Mouse (Mus musculus) inflammation-experienced regulatory T-cells (primary cell): ENCODE data around the gene Cyp8b1. TPM values are rescaled to one million over a fixed set of nuclear protein-coding genes. Genes with fewer than 3 reads are reported as not detected.

ENCODE experiments used
- polyA plus RNA-seq, 2 experiments: library from polyadenylated mRNA; unstranded; fragments of 100-300 nt; shearing (Covaris generic); gene quantifications; one replicate each; pipeline ENCODE4 v1.2.1; 2017

The Cyp8b1 gene
- polyA plus RNA-seq = 1 to 10 TPM in 1 of 2 experiments, under 1 TPM in 1; 0.16 to 1.6 TPM

DNA sequence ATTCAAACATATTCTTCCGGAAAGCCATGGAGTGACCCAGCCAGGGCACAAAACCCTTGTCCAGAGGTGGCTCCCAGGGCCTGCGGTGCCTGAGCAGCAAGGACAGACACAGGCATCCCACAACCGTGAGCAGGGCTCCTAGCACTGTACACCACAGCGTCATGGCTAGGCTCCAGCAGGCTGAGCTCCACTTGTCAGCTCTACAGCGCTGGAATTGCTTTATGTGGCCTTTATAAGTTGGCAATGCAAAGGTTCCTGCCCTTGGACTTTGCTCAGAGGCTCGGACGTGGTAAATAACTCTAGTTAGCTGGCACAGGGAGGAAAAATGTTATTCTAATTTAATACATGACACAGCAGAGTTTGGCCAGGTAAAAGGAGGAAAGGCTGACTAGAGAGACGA is at the start of gene Cyp8b1:
TSS of gene Cyp8b1 (minus strand) at position 204 of the 400 bp plus-strand sequence.

GRCm38 (mm10) chr9:121950418-121951113 is 34.5 kb upstream of the Cyp8b1 start, which contains the start of gene Fam198a:
Gene Fam198a (plus strand): TSS chr9:121950988.

DNA sequence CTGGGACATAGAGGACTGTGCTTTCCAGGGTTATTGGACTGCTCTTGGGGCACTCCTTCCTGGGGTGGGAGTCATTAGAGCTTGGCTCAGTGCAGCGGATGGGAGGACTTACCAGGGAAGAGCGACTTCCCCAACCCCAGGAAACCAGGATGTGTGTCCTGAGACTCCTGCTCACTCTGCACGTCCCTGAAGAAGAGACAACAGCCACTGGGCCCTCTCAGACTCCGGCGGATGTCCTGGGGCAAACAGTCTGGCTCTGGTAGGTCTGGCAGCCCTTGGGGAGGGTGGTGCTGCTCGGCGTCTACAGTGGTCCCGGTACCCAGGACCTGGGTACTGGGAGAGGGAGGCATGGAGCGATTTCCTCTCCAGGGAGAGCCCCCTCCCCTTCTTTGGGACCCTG is 17.9 kb downstream of the Cyp8b1 start, which contains the start of gene Ackr2:
TSS of gene Ackr2 (plus strand) at position 111 of the 400 bp plus-strand sequence.

Other genes starting within 250 kb of the Cyp8b1 start
- gene Sec22c, start 210.8 kb downstream of the Cyp8b1 start, polyA plus RNA-seq = 10 to 100 TPM; 21.1 to 25.0 TPM
- 10 to 100 TPM; 25.4 to 32.3 TPM for gene Ss18l2, start 206.0 kb downstream of the Cyp8b1 start, polyA plus RNA-seq
- 100 to 1,000 TPM; 116 to 132 TPM for gene Nktr, start 197.1 kb downstream of the Cyp8b1 start, polyA plus RNA-seq
- gene Zfp651, start 157.0 kb downstream of the Cyp8b1 start, polyA plus RNA-seq = under 1 TPM; 0.11 to 0.74 TPM
- gene Klhl40, start 138.7 kb downstream of the Cyp8b1 start, polyA plus RNA-seq = under 1 TPM; 0.13 to 0.72 TPM
- under 1 TPM in 1 of 2 experiments, not detected in 1; 0.77 TPM for gene Hhatl, start 123.8 kb downstream of the Cyp8b1 start, polyA plus RNA-seq
- gene Ccdc13, start 76.8 kb downstream of the Cyp8b1 start, polyA plus RNA-seq = under 1 TPM in 1 of 2 experiments, not detected in 1; 0.39 TPM
- 10 to 100 TPM; 77.7 to 98.0 TPM for gene Higd1a, start 57.9 kb downstream of the Cyp8b1 start, polyA plus RNA-seq
- gene Ackr2, start 17.9 kb downstream of the Cyp8b1 start, polyA plus RNA-seq = not detected
- under 1 TPM; 0.17 to 0.48 TPM for gene Fam198a, start 34.7 kb upstream of the Cyp8b1 start, polyA plus RNA-seq
- under 1 TPM in 1 of 2 experiments, not detected in 1; 0.24 TPM for gene Pomgnt2, start 80.8 kb upstream of the Cyp8b1 start, polyA plus RNA-seq
- 100 to 1,000 TPM; 103 to 155 TPM for gene Snrk, start 201.0 kb upstream of the Cyp8b1 start, polyA plus RNA-seq